Mouse (Mus musculus): Measurements from ENCODE around the gene Mypn. TPM values are rescaled to one million over a fixed set of nuclear protein-coding genes. Genes with fewer than 3 reads are reported as not detected.

Mypn gene
- polyA plus RNA-seq, 1 experiment from 2014 or later: 0.05 TPM

GRCm38 (mm10) chr10:63192276-63192675 is 11.5 kb downstream of the Mypn start:
- no peaks in the 10 kb centered on the region for H3K36me3 ChIP-seq
- ATAC-seq: no peak
- no peak overlapping the region for H3K4me2 ChIP-seq (replicated peaks)
- 67% methylated on average over 18 of the region's 18 CpGs for WGBS
- H3K27ac ChIP-seq: no peak overlapping the region
- H3K9me3 ChIP-seq: no peaks in the 10 kb centered on the region
- H3K9ac ChIP-seq (replicated peaks): no peak overlapping the region
- H3K4me3 ChIP-seq (replicated peaks): no peak overlapping the region
- no peaks in the 10 kb centered on the region for H3K27me3 ChIP-seq
- no peaks in the 10 kb centered on the region for H3K4me1 ChIP-seq (replicated peaks)

GRCm38 (mm10) chr10:63184451-63184850 is 19.3 kb downstream of the Mypn start:
- Histone ChIP-seq H3K27ac (no peak overlapping the region), H3K4me3 (replicated peaks) (no peak overlapping the region), H3K4me2 (replicated peaks) (no peak overlapping the region), H3K9ac (replicated peaks) (no peak overlapping the region), H3K36me3 (no peaks in the 10 kb centered on the region), H3K4me1 (replicated peaks) (no peaks in the 10 kb centered on the region), H3K9me3 (no peaks in the 10 kb centered on the region), H3K27me3 (no peaks in the 10 kb centered on the region)
- no peak for ATAC-seq
- 80% methylated on average over 4 of the region's 4 CpGs for WGBS

- Histone ChIP-seq H3K9me3 (no peaks in the 10 kb centered on the region), H3K4me3 (replicated peaks) (no peak overlapping the region), H3K4me2 (replicated peaks) (no peak overlapping the region), H3K9ac (replicated peaks) (no peak overlapping the region), H3K27ac (no peak overlapping the region), H3K36me3 (no peaks in the 10 kb centered on the region), H3K4me1 (replicated peaks) (no peaks in the 10 kb centered on the region), H3K27me3 (no peaks in the 10 kb centered on the region)
- WGBS: 71% methylated on average over 5 of the region's 5 CpGs
- ATAC-seq: no peak
Measured at GRCm38 (mm10) chr10:63182177-63182768, 21.5 kb downstream of the Mypn start.

- Histone ChIP-seq H3K9me3 (no peaks in the 10 kb centered on the region), H3K4me3 (replicated peaks) (no peak overlapping the region), H3K4me2 (replicated peaks) (no peak overlapping the region), H3K27me3 (no peaks in the 10 kb centered on the region), H3K36me3 (no peaks in the 10 kb centered on the region), H3K4me1 (replicated peaks) (no peaks in the 10 kb centered on the region), H3K27ac (no peak overlapping the region), H3K9ac (replicated peaks) (no peak overlapping the region)
- no peak for ATAC-seq
- 74% methylated on average over 1 of the region's 1 CpGs for WGBS
Measured at GRCm38 (mm10) chr10:63181166-63181565, 22.6 kb downstream of the Mypn start.

GRCm38 (mm10) chr10:63179524-63179923 is 24.2 kb downstream of the Mypn start:
- Histone ChIP-seq H3K4me2 (replicated peaks) (no peak overlapping the region), H3K27ac (no peak overlapping the region), H3K9ac (replicated peaks) (no peak overlapping the region), H3K9me3 (no peaks in the 10 kb centered on the region), H3K4me3 (replicated peaks) (no peak overlapping the region), H3K36me3 (no peaks in the 10 kb centered on the region), H3K27me3 (no peaks in the 10 kb centered on the region), H3K4me1 (replicated peaks) (no peaks in the 10 kb centered on the region)
- WGBS: 80% methylated on average over 10 of the region's 10 CpGs
- no peak for ATAC-seq

GRCm38 (mm10) chr10:63178318-63178717 is 25.4 kb downstream of the Mypn start:
- WGBS: 90% methylated on average over 2 of the region's 2 CpGs
- no peak overlapping the region for H3K27ac ChIP-seq
- H3K36me3 ChIP-seq: no peaks in the 10 kb centered on the region
- H3K9ac ChIP-seq (replicated peaks): no peak overlapping the region
- no peak for ATAC-seq
- H3K4me3 ChIP-seq (replicated peaks): no peak overlapping the region
- H3K9me3 ChIP-seq: no peaks in the 10 kb centered on the region
- H3K27me3 ChIP-seq: no peaks in the 10 kb centered on the region
- no peaks in the 10 kb centered on the region for H3K4me1 ChIP-seq (replicated peaks)
- no peak overlapping the region for H3K4me2 ChIP-seq (replicated peaks)

- WGBS: 78% methylated on average over 21 of the region's 21 CpGs
- no peak overlapping the region for H3K27ac ChIP-seq
- no peak overlapping the region for H3K4me3 ChIP-seq (replicated peaks)
- H3K9me3 ChIP-seq: no peaks in the 10 kb centered on the region
- H3K4me2 ChIP-seq (replicated peaks): no peak overlapping the region
- H3K27me3 ChIP-seq: no peaks in the 10 kb centered on the region
- no peak overlapping the region for H3K9ac ChIP-seq (replicated peaks)
- no peak for ATAC-seq
- H3K4me1 ChIP-seq (replicated peaks): no peaks in the 10 kb centered on the region
- H3K36me3 ChIP-seq: no peaks in the 10 kb centered on the region
Measured at GRCm38 (mm10) chr10:63177286-63178140, 26.2 kb downstream of the Mypn start.

GRCm38 (mm10) chr10:63176471-63176931 is 27.3 kb downstream of the Mypn start:
- WGBS: 94% methylated on average over 8 of the region's 8 CpGs
- Histone ChIP-seq H3K27ac (no peak overlapping the region), H3K4me3 (replicated peaks) (no peak overlapping the region), H3K36me3 (no peaks in the 10 kb centered on the region), H3K9me3 (no peaks in the 10 kb centered on the region), H3K9ac (replicated peaks) (no peak overlapping the region), H3K4me1 (replicated peaks) (no peaks in the 10 kb centered on the region), H3K27me3 (no peaks in the 10 kb centered on the region), H3K4me2 (replicated peaks) (no peak overlapping the region)
- no peak for ATAC-seq

- no peaks in the 10 kb centered on the region for H3K4me1 ChIP-seq (replicated peaks)
- H3K4me3 ChIP-seq (replicated peaks): no peak overlapping the region
- 87% methylated on average over 3 of the region's 3 CpGs for WGBS
- ATAC-seq: no peak
- H3K27me3 ChIP-seq: no peaks in the 10 kb centered on the region
- no peak overlapping the region for H3K9ac ChIP-seq (replicated peaks)
- no peaks in the 10 kb centered on the region for H3K9me3 ChIP-seq
- H3K4me2 ChIP-seq (replicated peaks): no peak overlapping the region
- H3K36me3 ChIP-seq: no peaks in the 10 kb centered on the region
- no peak overlapping the region for H3K27ac ChIP-seq
Measured at GRCm38 (mm10) chr10:63172089-63172488, 31.7 kb downstream of the Mypn start.

- H3K36me3 ChIP-seq: no peaks in the 10 kb centered on the region
- WGBS: 92% methylated on average over 11 of the region's 11 CpGs
- H3K9ac ChIP-seq (replicated peaks): no peak overlapping the region
- H3K27ac ChIP-seq: no peak overlapping the region
- no peak for ATAC-seq
- H3K4me1 ChIP-seq (replicated peaks): no peaks in the 10 kb centered on the region
- no peaks in the 10 kb centered on the region for H3K9me3 ChIP-seq
- no peaks in the 10 kb centered on the region for H3K27me3 ChIP-seq
- H3K4me3 ChIP-seq (replicated peaks): no peak overlapping the region
- no peak overlapping the region for H3K4me2 ChIP-seq (replicated peaks)
Measured at GRCm38 (mm10) chr10:63169503-63169902, 34.2 kb downstream of the Mypn start.

GRCm38 (mm10) chr10:63168124-63168523 is 35.6 kb downstream of the Mypn start:
- ATAC-seq: no peak
- H3K36me3 ChIP-seq: no peaks in the 10 kb centered on the region
- no peaks in the 10 kb centered on the region for H3K9me3 ChIP-seq
- no peak overlapping the region for H3K27ac ChIP-seq
- H3K27me3 ChIP-seq: no peaks in the 10 kb centered on the region
- H3K4me1 ChIP-seq (replicated peaks): no peaks in the 10 kb centered on the region
- no peak overlapping the region for H3K4me2 ChIP-seq (replicated peaks)
- no peak overlapping the region for H3K9ac ChIP-seq (replicated peaks)
- 90% methylated on average over 12 of the region's 12 CpGs for WGBS
- H3K4me3 ChIP-seq (replicated peaks): no peak overlapping the region

GRCm38 (mm10) chr10:63167241-63167995 is 36.3 kb downstream of the Mypn start:
- Histone ChIP-seq H3K9me3 (no peaks in the 10 kb centered on the region), H3K4me2 (replicated peaks) (no peak overlapping the region), H3K4me1 (replicated peaks) (no peaks in the 10 kb centered on the region), H3K9ac (replicated peaks) (no peak overlapping the region), H3K27ac (no peak overlapping the region), H3K27me3 (no peaks in the 10 kb centered on the region), H3K4me3 (replicated peaks) (no peak overlapping the region), H3K36me3 (no peaks in the 10 kb centered on the region)
- 86% methylated on average over 10 of the region's 10 CpGs for WGBS
- ATAC-seq: no peak

All from midbrain, embryonic 13.5 days (tissue).